Mouse (Mus musculus) CH12.LX (cell line): Measurements from ENCODE around the gene Sirt4. TPM values are rescaled to one million over a fixed set of nuclear protein-coding genes. Genes with fewer than 3 reads are reported as not detected.

ENCODE experiments used
- DNase-seq: peaks from one replicate; pipeline ENCODE4 v3.0.0-alpha.2; 2013; ENCODE audit errors: extremely low read depth
- H3K27ac ChIP-seq: 2 replicates; pipeline ENCODE4 v1.5.1; 2012; ENCODE audit warnings: low read depth, mild to moderate bottlenecking, control low read depth, moderate library complexity; ENCODE audit not compliant: insufficient read depth
- H3K27me3 ChIP-seq: replicated peaks from 2 replicates; pipeline ENCODE3; 2012; ENCODE audit warnings: inconsistent platforms
- H3K36me3 ChIP-seq, 2 experiments: replicated peaks in 1 of 2; 2 replicates each; pipeline versions ENCODE3 to v1.6.1; 2012; ENCODE audit warnings: inconsistent platforms in 1 of 2, low read length in 1 of 2, mild to moderate bottlenecking in 1 of 2, mixed read lengths in 1 of 2, moderate library complexity in 1 of 2; ENCODE audit not compliant: control insufficient read depth in 1 of 2, insufficient read depth in 1 of 2
- H3K4me1 ChIP-seq, 2 experiments: 2 replicates each; pipeline ENCODE4 v1.6.1; 2012; ENCODE audit warnings: inconsistent platforms in 1 of 2, moderate library complexity in 1 of 2; ENCODE audit not compliant: insufficient read depth in 2 of 2, control insufficient read depth in 1 of 2
- H3K4me2 ChIP-seq: 2 replicates; pipeline ENCODE4 v1.6.1; 2012; ENCODE audit warnings: low read depth, mild to moderate bottlenecking, control low read depth; ENCODE audit not compliant: poor library complexity, insufficient read depth, severe bottlenecking
- H3K4me3 ChIP-seq, 3 experiments: fragments of 150-350 bp in 1 of 3; sonication (generic) in 1 of 3; replicated peaks in 1 of 3; 2 replicates each; pipeline versions ENCODE3 to v1.5.1; 2011 to 2012; ENCODE audit warnings: low read depth in 2 of 3, low read length in 2 of 3, mild to moderate bottlenecking in 2 of 3, moderate library complexity in 2 of 3, control low read depth in 1 of 3, improper control_type of control experiment in 1 of 3, inconsistent platforms in 1 of 3, mixed read lengths in 1 of 3; ENCODE audit not compliant: poor library complexity in 1 of 3
- H3K79me2 ChIP-seq: replicated peaks from 2 replicates; pipeline ENCODE4 v1.6.1; 2012; ENCODE audit warnings: mild to moderate bottlenecking, moderate library complexity; ENCODE audit not compliant: control insufficient read depth, poor library complexity, insufficient read depth, severe bottlenecking; ENCODE audit errors: extremely low read depth
- H3K9ac ChIP-seq: 2 replicates; pipeline ENCODE4 v1.6.1; 2012; ENCODE audit warnings: low read depth, mild to moderate bottlenecking, control low read depth, moderate library complexity; ENCODE audit not compliant: insufficient read depth
- H3K9me3 ChIP-seq: replicated peaks from 2 replicates; pipeline ENCODE3; 2012; ENCODE audit warnings: low read length, inconsistent platforms, mixed read lengths
- CHD1 ChIP-seq: IDR thresholded peaks from 2 replicates; pipeline ENCODE4 v1.6.1; 2012; ENCODE audit warnings: low read depth, low read length, improper control_type of control experiment, inconsistent platforms
- E2F4 ChIP-seq: IDR thresholded peaks from 2 replicates; pipeline ENCODE4 v1.6.1; 2011; ENCODE audit warnings: low read depth, low read length, improper control_type of control experiment; ENCODE audit not compliant: insufficient replicate concordance
- ELF1 ChIP-seq: IDR thresholded peaks from 2 replicates; pipeline ENCODE4 v1.6.1; 2014; ENCODE audit warnings: low read depth, mild to moderate bottlenecking, inconsistent platforms, low read length, improper control_type of control experiment
- ETS1 ChIP-seq: conservative IDR thresholded peaks from 2 replicates; pipeline ENCODE4 v1.6.1; 2012; ENCODE audit warnings: low read depth, mild to moderate bottlenecking, inconsistent platforms, low read length, improper control_type of control experiment, moderate library complexity
- GABPA ChIP-seq: IDR thresholded peaks from 2 replicates; pipeline ENCODE4 v1.6.1; 2012; ENCODE audit warnings: low read depth, low read length, improper control_type of control experiment, inconsistent platforms; ENCODE audit not compliant: insufficient replicate concordance
- IRF4 ChIP-seq: IDR thresholded peaks from 2 replicates; pipeline ENCODE4 v1.6.1; 2014; ENCODE audit warnings: low read depth, mild to moderate bottlenecking, inconsistent platforms, low read length, improper control_type of control experiment
- JUN ChIP-seq: IDR thresholded peaks from 2 replicates; pipeline ENCODE4 v1.6.1; 2011; ENCODE audit warnings: low read depth, mild to moderate bottlenecking, low read length, improper control_type of control experiment, moderate library complexity; ENCODE audit not compliant: insufficient read depth
- MAX ChIP-seq: IDR thresholded peaks from 2 replicates; pipeline ENCODE4 v1.6.1; 2011; ENCODE audit warnings: low read length, improper control_type of control experiment
- MEF2A ChIP-seq: IDR thresholded peaks from 2 replicates; pipeline ENCODE4 v1.6.1; 2014; ENCODE audit warnings: low read depth, mild to moderate bottlenecking, inconsistent platforms, low read length, improper control_type of control experiment, borderline replicate concordance
- MYC ChIP-seq: IDR thresholded peaks from 2 replicates; pipeline ENCODE4 v1.6.1; 2011; ENCODE audit warnings: low read depth, mild to moderate bottlenecking, improper control_type of control experiment, low read length
- NELFE ChIP-seq: IDR thresholded peaks from 2 replicates; pipeline ENCODE4 v1.6.1; 2011; ENCODE audit warnings: low read depth, low read length, improper control_type of control experiment
- PAX5 ChIP-seq: IDR thresholded peaks from 2 replicates; pipeline ENCODE4 v1.6.1; 2012; ENCODE audit warnings: low read length, inconsistent platforms, mixed read lengths
- POLR2A ChIP-seq: IDR thresholded peaks from 2 replicates; pipeline ENCODE4 v1.6.1; 2011; ENCODE audit warnings: low read depth, mild to moderate bottlenecking, improper control_type of control experiment, low read length
- POLR2AphosphoS2 ChIP-seq: IDR thresholded peaks from 2 replicates; pipeline ENCODE4 v1.6.1; 2011; ENCODE audit warnings: low read depth, low read length, improper control_type of control experiment
- RAD21 ChIP-seq: IDR thresholded peaks from 2 replicates; pipeline ENCODE4 v1.6.1; 2011; ENCODE audit warnings: low read depth, mild to moderate bottlenecking, low read length, improper control_type of control experiment, moderate library complexity
- RCOR1 ChIP-seq: conservative IDR thresholded peaks from 2 replicates; pipeline ENCODE4 v1.6.1; 2012; ENCODE audit warnings: low read depth, mild to moderate bottlenecking, inconsistent platforms, low read length, improper control_type of control experiment
- SIN3A ChIP-seq: IDR thresholded peaks from 2 replicates; pipeline ENCODE4 v1.6.1; 2012; ENCODE audit warnings: low read length, improper control_type of control experiment, inconsistent platforms
- TBP ChIP-seq: conservative IDR thresholded peaks from 2 replicates; pipeline ENCODE4 v1.6.1; 2011; ENCODE audit warnings: low read depth, low read length, improper control_type of control experiment
- TCF12 ChIP-seq: IDR thresholded peaks from 2 replicates; pipeline ENCODE4 v1.6.1; 2014; ENCODE audit warnings: low read depth, mild to moderate bottlenecking, inconsistent platforms, low read length, improper control_type of control experiment
- UBTF ChIP-seq: IDR thresholded peaks from 2 replicates; pipeline ENCODE4 v1.6.1; 2012; ENCODE audit warnings: low read depth, mild to moderate bottlenecking, inconsistent platforms, low read length, improper control_type of control experiment, moderate library complexity
- USF1 ChIP-seq: IDR thresholded peaks from 2 replicates; pipeline ENCODE4 v1.6.1; 2014; ENCODE audit warnings: low read depth, mild to moderate bottlenecking, inconsistent platforms, low read length, improper control_type of control experiment
- USF2 ChIP-seq: conservative IDR thresholded peaks from 2 replicates; pipeline ENCODE4 v1.6.1; 2011; ENCODE audit warnings: low read depth, low read length, improper control_type of control experiment
- ZKSCAN1 ChIP-seq: IDR thresholded peaks from 2 replicates; pipeline ENCODE4 v1.6.1; 2012; ENCODE audit warnings: low read depth, inconsistent platforms, low read length, improper control_type of control experiment, borderline replicate concordance
- ZMIZ1 ChIP-seq: IDR thresholded peaks from 2 replicates; pipeline ENCODE4 v1.6.1; 2012; ENCODE audit warnings: low read depth, mild to moderate bottlenecking, inconsistent platforms, low read length, improper control_type of control experiment
- dilution Hi-C: fragments of 300-500 bp; cut with MboI; formaldehyde crosslinking; loops from 2 replicates; pipeline ENCODE4 v1.14.3; 2020; ENCODE audit warnings: low sequenced_read_pairs; ENCODE audit not compliant: extremely low pct_unique_long_range_greater_than_20kb, extremely low pct_ligation_motif_present
- in situ Hi-C: fragments of 300-500 bp; cut with MboI; formaldehyde crosslinking; loops from 3 replicates; pipeline ENCODE4 v1.14.3; 2019; ENCODE audit warnings: low sequenced_read_pairs, low pct_ligation_motif_present, low pct_unique_long_range_greater_than_20kb, mixed read lengths
- polyA plus RNA-seq: library from polyadenylated mRNA; unstranded; fragments of >175 nt; gene quantifications from 2 replicates; pipeline ENCODE4 v1.2.1, GENCODE M21; 2012; ENCODE audit warnings: low read depth; ENCODE audit not compliant: insufficient read length
- total RNA-seq, 2 experiments: library from RNA; depleted of rRNA; stranded (reverse); fragments of 300-350 nt in 1 of 2; fragments of >200 nt in 1 of 2; gene quantifications; 2 replicates each; pipeline ENCODE4 v1.2.3; 2012 to 2014

Gene Sirt4
- total and polyA plus RNA-seq, 3 experiments: 10.0 to 18.0 (median 13.3) TPM

DNA sequence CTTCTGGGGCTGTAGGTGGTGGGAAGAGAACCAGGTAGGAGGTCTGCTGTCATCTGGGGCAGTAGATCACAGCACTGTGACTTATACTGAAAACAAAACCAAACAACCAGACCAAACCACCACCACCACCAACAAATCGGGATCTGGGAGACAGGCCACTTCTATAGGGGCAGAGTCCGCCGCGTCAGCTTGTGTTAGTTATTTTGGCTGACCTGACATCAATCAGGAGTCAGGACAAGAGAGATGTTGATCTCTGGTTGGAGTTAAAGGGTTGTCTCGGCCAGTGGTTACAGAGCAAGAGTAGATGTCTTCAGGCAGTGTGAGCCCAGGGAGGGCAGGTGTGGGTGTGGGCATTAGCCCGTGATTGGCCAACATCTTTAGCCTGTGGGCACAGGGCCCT is 29.8 kb upstream of the Sirt4 start:
- no peak for TF ChIP-seq POLR2AphosphoS2
- TF ChIP-seq TBP: no peak
- no peak for TF ChIP-seq ZMIZ1
- no peak for TF ChIP-seq MYC
- H3K4me3 ChIP-seq: no peak overlapping the region
- in situ Hi-C loops: no loop called here
- no peak overlapping the region for H3K27ac ChIP-seq
- H3K4me1 ChIP-seq: peaks cover 19 to 54% of the 10 kb centered on the region in 2 experiments
- no peak overlapping the region for H3K4me2 ChIP-seq
- H3K36me3 ChIP-seq: peaks cover 2 to 34% of the 10 kb centered on the region in 2 experiments
- DNase-seq: no peak
- no peaks in the 10 kb centered on the region for H3K9me3 ChIP-seq
- no peak overlapping the region for H3K9ac ChIP-seq
- dilution Hi-C loops: no loop called here
- no peaks in the 10 kb centered on the region for H3K79me2 ChIP-seq
- no peaks in the 10 kb centered on the region for H3K27me3 ChIP-seq

DNA sequence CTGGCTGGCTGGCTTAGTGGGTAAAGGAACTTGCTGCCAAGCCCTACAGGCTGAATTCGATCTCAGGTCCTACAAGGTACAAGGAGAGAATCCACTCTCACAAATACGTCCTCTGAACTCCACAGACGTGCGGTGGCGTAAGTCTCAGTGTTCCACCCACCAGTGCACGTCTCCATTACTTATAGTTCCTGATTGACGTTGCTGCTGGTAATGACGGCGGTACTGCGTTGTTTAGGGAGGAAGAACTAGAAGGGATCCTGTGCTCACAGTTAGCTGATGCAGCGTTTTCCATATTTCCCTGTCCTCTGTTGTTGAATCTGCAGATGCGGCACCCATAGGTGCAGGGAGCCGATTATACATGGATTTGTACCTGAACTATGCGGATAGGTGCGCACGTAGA is 29.2 kb upstream of the Sirt4 start:
- no peak overlapping the region for H3K4me3 ChIP-seq
- no peak overlapping the region for H3K4me2 ChIP-seq
- in situ Hi-C loops: no loop called here

DNA sequence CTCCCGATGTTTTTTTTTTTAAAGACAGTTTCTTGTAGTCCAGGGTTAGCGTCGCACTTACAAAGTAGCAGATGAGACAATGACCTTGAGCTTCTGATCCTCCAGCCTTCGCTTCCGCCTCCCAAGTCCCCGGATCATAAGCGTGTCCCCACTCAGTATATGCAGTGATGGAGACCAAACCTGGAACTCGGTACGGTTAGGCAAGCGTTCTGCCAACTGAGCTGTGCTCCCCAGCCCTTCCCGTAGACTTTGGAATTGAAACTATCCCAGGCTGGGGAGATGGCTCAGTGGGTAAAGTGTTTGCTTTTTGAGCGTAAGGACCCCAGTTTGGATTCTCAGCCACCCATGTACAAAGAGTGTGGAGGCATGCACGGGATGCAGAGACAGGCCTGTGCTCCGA is 28.7 kb upstream of the Sirt4 start:
- DNase-seq: no peak
- Histone ChIP-seq H3K79me2 (no peaks in the 10 kb centered on the region), H3K9me3 (no peaks in the 10 kb centered on the region), H3K27me3 (no peaks in the 10 kb centered on the region), H3K4me1 (peaks cover 26 to 59% of the 10 kb centered on the region in 2 experiments), H3K9ac (no peak overlapping the region), H3K36me3 (peaks cover 2 to 32% of the 10 kb centered on the region in 2 experiments), H3K4me2 (no peak overlapping the region), H3K27ac (no peak overlapping the region), H3K4me3 (no peak overlapping the region)
- TF ChIP-seq ZMIZ1 (no peak), USF1 (no peak), ETS1 (no peak), PAX5 (no peak), RCOR1 (no peak), SIN3A (no peak), UBTF (no peak), USF2 (no peak), POLR2A (no peak), GABPA (no peak), E2F4 (no peak), MAX (no peak)
- dilution Hi-C loops: no loop called here
- in situ Hi-C loops: no loop called here

More for the DNA sequence above, 29.2 kb upstream of the Sirt4 start:
- Histone ChIP-seq H3K9me3 (no peaks in the 10 kb centered on the region), H3K79me2 (no peaks in the 10 kb centered on the region), H3K4me1 (peaks cover 21 to 54% of the 10 kb centered on the region in 2 experiments), H3K27ac (no peak overlapping the region), H3K27me3 (no peaks in the 10 kb centered on the region), H3K9ac (no peak overlapping the region), H3K36me3 (peaks cover 2 to 31% of the 10 kb centered on the region in 2 experiments)
- dilution Hi-C loops: no loop called here
- TF ChIP-seq TBP (no peak), NELFE (no peak), ETS1 (no peak), ELF1 (no peak), MEF2A (no peak), JUN (no peak), TCF12 (no peak), RCOR1 (no peak), ZKSCAN1 (no peak), CHD1 (no peak), RAD21 (no peak), SIN3A (no peak), IRF4 (no peak), GABPA (no peak), MYC (no peak)
- no peak for DNase-seq
